Mouse (Mus musculus) embryonic fibroblast, embryonic 13.5 days (primary cell): ENCODE measurements around the gene Lhfpl5.

Source experiments
- CTCF ChIP-seq: IDR thresholded peaks from 2 replicates; pipeline ENCODE4 v1.5.1; 2011; ENCODE audit warnings: mild to moderate bottlenecking, control low read depth, low read length, moderate library complexity, borderline replicate concordance; ENCODE audit not compliant: insufficient read depth
- POLR2A ChIP-seq: IDR thresholded peaks from 2 replicates; pipeline ENCODE4 v1.6.1; 2011; ENCODE audit warnings: low read depth, mild to moderate bottlenecking, control low read depth, low read length, moderate library complexity

- no peak for TF ChIP-seq CTCF
- TF ChIP-seq POLR2A, result no peak
Measured at GRCm38 (mm10) chr17:28561613-28562012, 13.8 kb upstream of the Lhfpl5 start.
